Mouse (Mus musculus) adipocyte (in vitro differentiated cells): ENCODE results near the gene Hsd3b7.

Experiments
- DNase-seq: peaks from one replicate; pipeline ENCODE4 v3.0.0-alpha.2; 2016; ENCODE audit warnings: low spot score

Hsd3b7 gene

DNA sequence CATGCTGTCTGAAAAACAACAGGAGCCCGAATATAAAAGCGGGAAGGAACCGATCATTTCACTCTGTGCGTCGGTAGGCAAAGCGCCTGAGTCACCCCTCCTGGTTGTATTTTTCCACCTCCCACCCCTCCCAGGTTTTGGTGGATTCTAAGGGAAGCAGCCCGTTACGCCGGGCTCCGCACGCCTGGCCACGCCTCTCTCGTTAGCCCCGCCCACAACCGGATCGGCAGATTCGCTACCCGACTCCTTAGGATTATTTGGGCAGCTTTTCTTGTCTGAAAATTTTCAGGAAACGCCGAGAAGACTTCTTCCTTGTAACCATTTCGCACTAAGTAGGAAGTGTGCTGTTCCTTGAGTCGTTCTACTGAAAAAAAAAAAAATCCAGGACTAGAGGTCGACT is 24.0 kb upstream of the Hsd3b7 start, which contains the start of gene Setd1a:
Setd1a (plus strand) TSS at position 245 of the 400 bp plus-strand sequence.
- DNase-seq: peak; percentile 80

- peak; percentile 92 for DNase-seq
Observed at GRCm38 (mm10) chr7:127776878-127777473, 23.4 kb upstream of the Hsd3b7 start.

- DNase-seq: peak; percentile 48
Observed at GRCm38 (mm10) chr7:127777474-127778266, 22.7 kb upstream of the Hsd3b7 start.

- DNase-seq: no peak
Observed at GRCm38 (mm10) chr7:127778350-127778749, 22.1 kb upstream of the Hsd3b7 start.

DNA sequence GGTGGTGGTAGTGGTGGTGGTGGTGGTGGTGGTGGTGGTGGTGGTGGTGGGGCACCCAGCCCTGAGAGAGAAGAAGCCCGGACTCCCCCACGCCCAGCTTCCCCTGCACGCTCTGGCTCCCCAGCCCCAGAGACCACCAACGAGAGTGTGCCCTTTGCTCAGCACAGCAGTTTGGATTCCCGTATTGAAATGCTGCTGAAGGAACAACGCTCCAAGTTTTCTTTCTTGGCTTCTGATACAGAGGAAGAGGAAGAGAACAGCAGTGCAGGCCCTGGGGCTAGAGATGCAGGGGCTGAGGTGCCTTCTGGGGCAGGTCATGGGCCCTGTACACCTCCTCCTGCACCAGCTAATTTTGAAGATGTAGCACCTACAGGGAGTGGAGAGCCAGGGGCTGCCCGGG is 15.1 kb upstream of the Hsd3b7 start, which contains the start of gene Gm49388:
Gm49388 (plus strand) TSS at position 301 of the 400 bp plus-strand sequence.
- DNase-seq: no peak

- DNase-seq: no peak
Observed at GRCm38 (mm10) chr7:127797076-127797845, 3.1 kb upstream of the Hsd3b7 start.

- DNase-seq: no peak
Observed at GRCm38 (mm10) chr7:127798591-127798990, 1.8 kb upstream of the Hsd3b7 start.

- DNase-seq: no peak
Observed at GRCm38 (mm10) chr7:127799211-127799610, 1.2 kb upstream of the Hsd3b7 start.

GRCm38 (mm10) chr7:127799738-127800137 is 666 bp upstream of the Hsd3b7 start:
- DNase-seq: no peak

GRCm38 (mm10) chr7:127801010-127801621 is 712 bp downstream of the Hsd3b7 start:
- no peak for DNase-seq

DNA sequence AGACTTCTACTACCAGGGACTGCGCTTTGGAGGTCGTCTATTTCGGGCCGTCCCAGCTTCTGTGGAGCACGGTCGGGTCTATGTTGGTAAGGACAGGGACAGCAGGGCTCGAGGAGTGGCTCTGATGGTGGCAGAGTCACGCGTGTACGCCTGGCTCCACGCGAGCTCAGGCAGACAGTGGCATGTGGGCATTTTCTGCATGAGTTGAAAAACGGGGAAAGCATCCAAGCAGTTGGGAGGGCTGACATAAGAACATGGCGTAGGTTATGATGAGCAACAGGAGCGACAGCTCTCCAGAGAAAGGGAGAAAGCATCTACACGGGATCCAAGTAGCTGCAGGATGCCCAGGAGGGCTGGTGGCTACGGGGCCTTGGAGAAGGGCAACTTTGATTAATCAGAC is 1.9 kb downstream of the Hsd3b7 start:
- DNase-seq: no peak

DNA sequence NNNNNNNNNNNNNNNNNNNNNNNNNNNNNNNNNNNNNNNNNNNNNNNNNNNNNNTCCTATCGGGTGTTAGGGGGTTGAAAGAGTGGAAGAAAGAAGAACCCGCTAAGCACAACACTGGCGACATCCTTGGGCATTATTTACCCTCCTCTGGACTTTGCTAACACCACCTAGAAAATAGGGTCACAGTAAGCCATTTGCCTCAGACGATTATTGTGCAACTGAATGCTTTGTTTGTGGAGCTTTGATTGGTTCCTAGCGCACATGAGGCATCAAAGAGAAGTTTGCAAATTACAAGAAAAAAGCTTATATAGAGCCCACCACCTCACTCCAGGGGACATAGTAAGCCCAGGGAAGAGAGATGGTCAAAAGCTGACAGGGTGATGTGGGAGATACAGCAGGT is 8.4 kb downstream of the Hsd3b7 start:
- DNase-seq: no peak

DNA sequence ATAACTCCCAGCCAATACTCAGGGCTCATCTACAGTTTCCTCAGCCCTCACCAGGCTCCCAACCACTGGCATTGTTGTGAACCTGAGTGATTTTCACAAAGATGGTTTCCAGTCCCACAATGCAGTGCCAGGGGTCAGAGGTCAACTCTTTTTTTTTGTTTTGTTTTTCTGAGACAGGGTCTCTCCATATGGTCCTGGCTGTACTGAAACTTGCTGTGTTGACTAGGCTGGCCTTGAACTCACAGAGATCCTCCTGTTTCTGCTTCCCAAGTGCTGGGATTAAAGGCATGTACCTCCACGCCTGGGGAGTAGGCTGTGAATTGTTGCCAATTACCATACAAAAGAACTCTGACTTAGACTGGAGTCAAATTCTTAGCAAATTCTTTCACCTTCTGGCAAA is 9.4 kb downstream of the Hsd3b7 start:
- no peak for DNase-seq

DNA sequence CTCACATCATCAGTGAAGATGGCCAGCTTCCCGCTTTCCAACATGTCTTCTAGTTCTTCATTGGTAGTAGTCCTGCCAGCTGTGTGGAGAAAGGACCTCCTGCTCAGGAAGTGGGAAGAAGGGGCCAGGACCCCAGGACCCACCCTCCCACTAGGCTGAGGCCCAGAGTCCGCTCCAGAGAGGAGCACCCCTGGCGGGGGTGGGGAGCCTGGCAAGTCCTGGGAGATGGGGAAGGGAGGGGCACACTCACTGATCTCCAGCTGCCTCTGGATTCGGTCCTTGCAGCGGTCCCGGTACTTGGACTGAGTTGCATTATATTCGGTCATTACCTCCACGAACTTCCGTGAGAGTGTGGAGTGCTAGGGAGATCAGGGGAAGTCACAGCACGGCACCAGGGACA is 10.2 kb downstream of the Hsd3b7 start:
- no peak for DNase-seq

GRCm38 (mm10) chr7:127811240-127811639 is 10.8 kb downstream of the Hsd3b7 start:
- no peak for DNase-seq

- peak; percentile 38 for DNase-seq
Observed at GRCm38 (mm10) chr7:127812292-127812691, 11.9 kb downstream of the Hsd3b7 start.

GRCm38 (mm10) chr7:127813821-127814220 is 13.4 kb downstream of the Hsd3b7 start:
- DNase-seq: peak; percentile 73

- DNase-seq: peak; percentile 71
Observed at GRCm38 (mm10) chr7:127814241-127814921, 14.0 kb downstream of the Hsd3b7 start.

- no peak for DNase-seq
Observed at GRCm38 (mm10) chr7:127815116-127815665, 14.8 kb downstream of the Hsd3b7 start.

- peak; percentile 90 for DNase-seq
Observed at GRCm38 (mm10) chr7:127815954-127816821, 15.8 kb downstream of the Hsd3b7 start.
